Mouse (Mus musculus) heart, postnatal 0 days (tissue): ENCODE measurements at regions not wholly inside any gene's neighbourhood (a gene's known extent, or its start where the extent isn't known, plus 50 kb on each side); places are given as distances from the start of the nearest gene placed in this dataset.

Experiments
- CTCF ChIP-seq: IDR thresholded peaks from 2 replicates; pipeline ENCODE4 v1.5.1; 2016; ENCODE audit warnings: antibody characterized with exemption, control low read depth, low read depth
- EP300 ChIP-seq: IDR thresholded peaks from 2 replicates; pipeline ENCODE4 v1.6.1; 2016; ENCODE audit warnings: antibody characterized with exemption, low read depth

DNA sequence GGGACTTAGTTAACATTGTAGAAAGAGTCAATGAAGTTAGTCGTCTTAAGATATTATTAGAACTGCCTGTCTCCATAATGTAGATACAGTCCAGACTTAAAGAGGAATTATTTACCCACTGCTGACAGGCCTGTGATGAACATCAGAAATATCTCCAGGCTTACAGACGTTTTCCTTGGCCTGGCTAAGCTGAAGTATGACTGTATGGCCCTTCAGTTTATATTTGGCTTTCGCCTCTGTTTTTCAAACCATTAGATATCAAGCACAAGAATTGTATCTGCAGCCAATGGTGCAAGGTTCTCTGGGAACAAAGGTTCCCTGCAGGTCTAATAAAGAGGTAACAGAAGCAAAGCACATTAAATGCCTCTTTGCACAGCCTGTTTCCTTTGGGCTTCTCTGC is 166.3 kb upstream of the Tbx18 start:
- no peak for TF ChIP-seq CTCF
- TF ChIP-seq EP300 = no peak
